Mouse (Mus musculus) thymus, postnatal 14 days (tissue): ENCODE results near the gene Trim72.
A peak's percentile ranks its signal among the peaks of the same experiment; 100 is the strongest.

Source experiments
- DNase-seq: peaks from one replicate; pipeline ENCODE4 v3.0.0; 2021

Gene Trim72

GRCm38 (mm10) chr7:128003688-128004087 lies at the start of gene Trim72:
Gene Trim72, plus strand, starts transcription at chr7:128003949.
- no peak for DNase-seq

- no peak for DNase-seq
Measured at GRCm38 (mm10) chr7:127959364-127959763, 44.4 kb upstream of the Trim72 start.

GRCm38 (mm10) chr7:127966371-127966918 lies 37.3 kb upstream of the Trim72 start:
- peak; percentile 30 for DNase-seq

GRCm38 (mm10) chr7:127967004-127967921 lies 36.5 kb upstream of the Trim72 start, which contains the start of gene Fus:
Gene Fus, plus strand, starts transcription at chr7:127967457.
- DNase-seq = peak; percentile 96

GRCm38 (mm10) chr7:127967922-127968828 lies 35.6 kb upstream of the Trim72 start:
- DNase-seq = peak; percentile 72

GRCm38 (mm10) chr7:127974413-127974930 lies 29.3 kb upstream of the Trim72 start:
- no peak for DNase-seq

GRCm38 (mm10) chr7:127978856-127979255 lies 24.9 kb upstream of the Trim72 start:
- DNase-seq = no peak

GRCm38 (mm10) chr7:127980606-127981005 lies 23.1 kb upstream of the Trim72 start:
- no peak for DNase-seq

- no peak for DNase-seq
Measured at GRCm38 (mm10) chr7:127988904-127989303, 14.8 kb upstream of the Trim72 start.

- DNase-seq = peak; percentile 90
Measured at GRCm38 (mm10) chr7:127991643-127992487, 11.9 kb upstream of the Trim72 start.

- DNase-seq = peak; percentile 59
Measured at GRCm38 (mm10) chr7:127992488-127993340, 11.0 kb upstream of the Trim72 start.

GRCm38 (mm10) chr7:127993341-127993977 lies 10.3 kb upstream of the Trim72 start, which contains the start of gene Pycard:
Gene Pycard, minus strand, starts transcription at chr7:127993867.
- peak; percentile 89 for DNase-seq

GRCm38 (mm10) chr7:127999436-127999835 lies 4.3 kb upstream of the Trim72 start:
- DNase-seq = no peak

- DNase-seq = no peak
Measured at GRCm38 (mm10) chr7:128000068-128000950, 3.4 kb upstream of the Trim72 start.

GRCm38 (mm10) chr7:128003098-128003497 lies 651 bp upstream of the Trim72 start:
- DNase-seq = no peak

GRCm38 (mm10) chr7:128004150-128004486 lies 369 bp downstream of the Trim72 start:
- DNase-seq = no peak

GRCm38 (mm10) chr7:128004487-128005362 lies 976 bp downstream of the Trim72 start:
- peak; percentile 76 for DNase-seq

- DNase-seq = no peak
Measured at GRCm38 (mm10) chr7:128006193-128006592, 2.4 kb downstream of the Trim72 start.
